ENCODE assay signal across 23 mouse cellular contexts in the genomic region with DNA sequence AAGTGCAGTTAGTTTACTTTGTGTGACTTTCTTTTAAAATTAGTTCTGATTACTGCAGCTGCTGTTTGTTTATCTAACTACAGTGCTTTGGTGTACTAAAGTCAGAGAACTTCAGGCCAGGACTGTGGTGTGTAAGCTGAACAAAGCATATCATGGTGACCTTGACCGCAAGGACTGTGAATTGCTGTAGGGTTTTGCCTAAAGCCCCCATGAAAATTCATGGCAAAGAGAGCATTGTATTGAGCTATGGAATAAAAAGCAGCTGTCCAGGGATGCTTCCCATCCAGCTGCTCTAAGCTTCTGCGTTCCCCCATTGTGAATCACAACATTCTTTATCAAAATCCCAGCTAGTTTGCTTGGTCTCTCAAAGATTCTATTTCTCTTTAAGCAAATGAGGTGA.
DNase-seq lines count a peak whose midpoint lies in the region; ATAC-seq and TF ChIP-seq lines count a peak whose summit lies in the region.
"Had no signal": no experiment of that assay in that cellular context is flagged by ENCODE, and none has a peak within 500 bp of the region (broad histone marks: within the 10 kb centered on the region; RNA-seq: fewer than 3 reads in every experiment).

No protein-coding gene starts in this region.

- DNase-seq in embryonic facial prominence, embryonic 14.5 days (ENCODE audit: low spot score) = peak; percentile 68
- no peak for DNase-seq in embryonic facial prominence, embryonic 10.5 days (ENCODE audit: low spot score)
- DNase-seq in limb, embryonic 14.5 days (ENCODE audit: low spot score) = peak; percentile 28
- DNase-seq in limb, embryonic 10.5 days (ENCODE audit: low spot score) = no peak
- peak; percentile 34 for DNase-seq in thymus, postnatal 25 days
- no peak for DNase-seq in thymus, postnatal 14 days
- DNase-seq: adrenal gland, adult 8-10 months; adrenal gland, postnatal 14 days; adrenal gland, postnatal 36 days; B cell, adult 2 months; cerebellum, adult 11-12 months; cerebellum, adult 2 months; cerebellum, adult 9-10 months; cerebellum, postnatal 10 days; cerebellum, postnatal 25 days had no signal

- H3K4me1 ChIP-seq in embryonic facial prominence, embryonic 14.5 days (ENCODE audit: control insufficient read depth, insufficient read depth, low read length) = no peaks in the 10 kb centered on the region
- H3K4me1 ChIP-seq in embryonic facial prominence, embryonic 10.5 days = 0 out of 2 replicates have a peak, but pooled peaks cover under 1% of the 10 kb centered on the region
- H3K4me1 ChIP-seq in limb, embryonic 14.5 days (ENCODE audit: control insufficient read depth, insufficient read depth, low read length) = peaks cover 5% of the 10 kb centered on the region; the same call in 1 of the 2 replicates
- peaks cover 2% of the 10 kb centered on the region for H3K4me1 ChIP-seq in limb, embryonic 10.5 days
- H3K4me1 ChIP-seq: forebrain, embryonic 13.5 days; forebrain, embryonic 15.5 days had no signal

- no peak overlapping the region for H3K4me3 ChIP-seq in embryonic facial prominence, embryonic 14.5 days (ENCODE audit: low read depth, low read length)
- H3K4me3 ChIP-seq in embryonic facial prominence, embryonic 10.5 days = no peak overlapping the region
- H3K4me3 ChIP-seq in limb, embryonic 14.5 days (replicated peaks; ENCODE audit: low read length) = no peak overlapping the region
- no peak overlapping the region for H3K4me3 ChIP-seq in limb, embryonic 10.5 days
- H3K4me3 ChIP-seq: embryonic facial prominence, embryonic 13.5 days; forebrain, embryonic 13.5 days; forebrain, embryonic 15.5 days had no signal

- H3K36me3 ChIP-seq in embryonic facial prominence, embryonic 14.5 days (ENCODE audit: control insufficient read depth, insufficient read depth, low read length) = no peaks in the 10 kb centered on the region
- no peaks in the 10 kb centered on the region for H3K36me3 ChIP-seq in embryonic facial prominence, embryonic 10.5 days (replicated peaks)
- H3K36me3 ChIP-seq in limb, embryonic 14.5 days (ENCODE audit: control insufficient read depth, insufficient read depth, low read length) = no peaks in the 10 kb centered on the region
- H3K36me3 ChIP-seq in limb, embryonic 10.5 days = no peaks in the 10 kb centered on the region
- H3K36me3 ChIP-seq: embryonic facial prominence, embryonic 13.5 days; forebrain, embryonic 15.5 days; G1E had no signal

- H3K9me3 ChIP-seq in embryonic facial prominence, embryonic 14.5 days (ENCODE audit: control insufficient read depth, low read length) = no peaks in the 10 kb centered on the region
- no peaks in the 10 kb centered on the region for H3K9me3 ChIP-seq in embryonic facial prominence, embryonic 10.5 days
- no peaks in the 10 kb centered on the region for H3K9me3 ChIP-seq in limb, embryonic 14.5 days (ENCODE audit: control insufficient read depth, low read length)
- H3K9me3 ChIP-seq in limb, embryonic 10.5 days (replicated peaks) = no peaks in the 10 kb centered on the region
- H3K9me3 ChIP-seq: embryonic facial prominence, embryonic 13.5 days; forebrain, embryonic 13.5 days; forebrain, embryonic 15.5 days; G1E had no signal

- 72% methylated on average over 2 of the region's 2 CpGs for WGBS in embryonic facial prominence, embryonic 14.5 days
- 82% methylated on average over 2 of the region's 2 CpGs for WGBS in embryonic facial prominence, embryonic 10.5 days
- WGBS in limb, embryonic 14.5 days = 74% methylated on average over 2 of the region's 2 CpGs
- WGBS in limb, embryonic 10.5 days = 88% methylated on average over 2 of the region's 2 CpGs

- peak; percentile 57; the same call in 1 of the 2 replicates for ATAC-seq in embryonic facial prominence, embryonic 14.5 days (ENCODE audit: low read depth)
- no peak for ATAC-seq in limb, embryonic 14.5 days (ENCODE audit: low FRiP score, low read depth)
- ATAC-seq: activated CD4-positive, CD25-positive, alpha-beta regulatory T cell, adult 4 months; CD4-positive, CD25-positive, alpha-beta regulatory T cell, adult 4 months; forebrain, embryonic 13.5 days; forebrain, embryonic 15.5 days; Patski had no signal

- TF ChIP-seq POLR2A in limb, embryonic 14.5 days (IDR thresholded peaks at IDR 0.05; ENCODE audit: borderline replicate concordance, extremely low read depth, insufficient read depth, insufficient read length) = no peak

- H3K27me3 ChIP-seq in embryonic facial prominence, embryonic 14.5 days (replicated peaks; ENCODE audit: control insufficient read depth, insufficient read depth, low read length) = no peaks in the 10 kb centered on the region
- no peaks in the 10 kb centered on the region for H3K27me3 ChIP-seq in embryonic facial prominence, embryonic 10.5 days (replicated peaks; ENCODE audit: low read depth, poor library complexity, severe bottlenecking)
- H3K27me3 ChIP-seq in limb, embryonic 14.5 days (ENCODE audit: control insufficient read depth, insufficient read depth, low read length) = no peaks in the 10 kb centered on the region
- no peaks in the 10 kb centered on the region for H3K27me3 ChIP-seq in limb, embryonic 10.5 days (ENCODE audit: low read depth, poor library complexity, severe bottlenecking)
- H3K27me3 ChIP-seq: CH12.LX; embryonic facial prominence, embryonic 13.5 days; Patski had no signal

- no peak overlapping the region for H3K4me2 ChIP-seq in embryonic facial prominence, embryonic 14.5 days (ENCODE audit: low read depth, low read length)
- H3K4me2 ChIP-seq in limb, embryonic 14.5 days (replicated peaks; ENCODE audit: low read depth, low read length, severe bottlenecking) = no peak overlapping the region
- H3K4me2 ChIP-seq: embryonic facial prominence, embryonic 13.5 days; forebrain, embryonic 13.5 days; forebrain, embryonic 15.5 days had no signal

- no peak overlapping the region for H3K27ac ChIP-seq in embryonic facial prominence, embryonic 14.5 days (replicated peaks; ENCODE audit: low read depth, low read length)
- H3K27ac ChIP-seq in embryonic facial prominence, embryonic 10.5 days (replicated peaks) = no peak overlapping the region
- no peak overlapping the region for H3K27ac ChIP-seq in limb, embryonic 14.5 days (replicated peaks; ENCODE audit: low read depth, low read length)
- no peak overlapping the region for H3K27ac ChIP-seq in limb, embryonic 10.5 days
- H3K27ac ChIP-seq: embryonic facial prominence, embryonic 13.5 days; forebrain, embryonic 13.5 days; forebrain, embryonic 15.5 days had no signal

- H3K9ac ChIP-seq in embryonic facial prominence, embryonic 14.5 days (ENCODE audit: low read depth, low read length) = no peak overlapping the region
- no peak overlapping the region for H3K9ac ChIP-seq in limb, embryonic 14.5 days (ENCODE audit: low read depth, low read length, severe bottlenecking)
- H3K9ac ChIP-seq: embryonic facial prominence, embryonic 13.5 days; forebrain, embryonic 13.5 days; forebrain, embryonic 15.5 days had no signal

Comparison
In these comparisons a context has a peak if more than half of its experiments do, and no peak if none do; other contexts are left out.
1. DNase-seq: peak in embryonic facial prominence, embryonic 14.5 days (single experiment), limb, embryonic 14.5 days (single experiment) and thymus, postnatal 25 days (single experiment); none in embryonic facial prominence, embryonic 10.5 days (single experiment), limb, embryonic 10.5 days (single experiment) and thymus, postnatal 14 days (single experiment).